Mouse (Mus musculus) MEL (cell line): Measurements from ENCODE around the gene Cep85l.

Experiments
- MAZ ChIP-seq: IDR thresholded peaks from 2 replicates; pipeline ENCODE4 v1.6.1; 2012; ENCODE audit warnings: low read depth, mild to moderate bottlenecking, inconsistent platforms, low read length, improper control_type of control experiment
- MEF2A ChIP-seq: IDR thresholded peaks from 2 replicates; pipeline ENCODE4 v1.6.1; 2014; ENCODE audit warnings: low read depth, mild to moderate bottlenecking, inconsistent platforms, low read length, improper control_type of control experiment; ENCODE audit not compliant: poor library complexity, insufficient replicate concordance, severe bottlenecking; ENCODE audit errors: extremely low read depth
- POLR2A ChIP-seq, 2 experiments: IDR thresholded peaks; 2 replicates each; pipeline ENCODE4 v1.6.1; 2011 to 2012; ENCODE audit warnings: low read length in 2 of 2, mild to moderate bottlenecking in 2 of 2, control low read depth in 1 of 2, improper control_type of control experiment in 1 of 2, low read depth in 1 of 2, moderate library complexity in 1 of 2; ENCODE audit not compliant: control insufficient read depth in 1 of 2, insufficient read depth in 1 of 2, poor library complexity in 1 of 2
- RCOR1 ChIP-seq: IDR thresholded peaks from 2 replicates; pipeline ENCODE4 v1.6.1; 2012; ENCODE audit warnings: low read depth, mild to moderate bottlenecking, inconsistent platforms, low read length, improper control_type of control experiment
- ZKSCAN1 ChIP-seq: IDR thresholded peaks from 2 replicates; pipeline ENCODE4 v1.6.1; 2012; ENCODE audit warnings: low read depth, mild to moderate bottlenecking, inconsistent platforms, low read length, improper control_type of control experiment, moderate library complexity
- ZNF384 ChIP-seq: IDR thresholded peaks from 2 replicates; pipeline ENCODE4 v1.6.1; 2012; ENCODE audit warnings: low read depth, mild to moderate bottlenecking, inconsistent platforms, low read length, improper control_type of control experiment

GRCm38 (mm10) chr10:53343865-53344264, 35.9 kb downstream of the Cep85l start:
- TF ChIP-seq ZNF384: no peak
- no peak for TF ChIP-seq ZKSCAN1
- no peak for TF ChIP-seq POLR2A (IDR thresholded peaks at IDR 0.05; ENCODE audit: control insufficient read depth in 1 of 2, insufficient read depth in 1 of 2, low read depth in 1 of 2, low read length in 2 of 2, poor library complexity in 1 of 2)
- TF ChIP-seq RCOR1: no peak
- no peak for TF ChIP-seq MAZ
- TF ChIP-seq MEF2A: no peak
